Mouse (Mus musculus): Measurements from ENCODE around the gene Gm21860.
"Not testable (repeated sequence)": the region's sequence is repeated elsewhere in the genome, so short reads cannot be mapped to it uniquely, and the experiment has no call there.

- not testable (repeated sequence) for TF ChIP-seq CTCF, EP300 (IDR thresholded peaks at IDR 0.05; ENCODE audit: low read depth)
These were observed 27.3 kb downstream of the Gm21860 start for GRCm38 (mm10) chrY:90727121-90727908.

Data from liver, postnatal 0 days (tissue).